ENCODE assay signal across 8 mouse cellular contexts in the genomic region with DNA sequence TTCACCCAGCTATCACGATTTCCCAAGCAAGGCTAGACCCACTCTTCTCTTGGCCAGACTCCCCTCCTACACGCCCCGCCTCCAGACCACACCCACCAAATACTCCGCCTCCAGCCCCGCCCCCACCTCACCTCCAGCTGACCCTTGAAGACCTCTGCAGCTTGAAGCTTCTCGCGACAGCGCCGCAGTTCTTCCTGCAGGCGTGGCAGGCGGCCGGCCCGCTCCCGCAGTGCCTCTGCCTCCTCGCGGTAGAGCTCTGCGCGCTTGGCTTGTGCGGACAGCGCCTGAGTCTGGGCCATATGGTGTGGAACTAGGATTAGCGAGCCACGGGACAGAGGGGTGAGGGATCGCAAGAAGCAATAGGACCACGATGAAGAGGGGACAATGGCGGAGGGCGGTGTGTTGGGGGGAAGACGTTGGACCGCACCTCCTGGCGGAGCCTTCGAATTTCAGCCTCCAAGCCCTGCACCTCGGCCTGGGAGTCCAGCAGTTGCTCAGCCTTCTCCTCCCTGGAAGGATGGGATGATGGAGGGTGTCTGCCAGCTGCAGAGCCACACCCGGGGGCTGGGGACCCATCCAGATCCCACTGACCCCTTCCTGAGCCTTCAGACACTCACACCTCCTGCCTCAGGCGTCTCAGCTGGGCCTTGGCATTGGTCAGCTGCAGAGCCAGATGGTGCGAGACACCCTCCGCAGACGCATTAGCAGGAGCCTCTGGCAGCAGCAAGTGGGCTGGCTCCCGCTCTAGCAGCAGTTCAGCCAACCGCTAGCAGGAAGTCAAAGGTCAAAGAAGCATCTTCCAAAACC. TPM values are rescaled to one million over a fixed set of nuclear protein-coding genes. Genes with fewer than 3 reads are reported as not detected.
A peak's percentile ranks its signal among the peaks of the same experiment; 100 is the strongest.
DNase-seq lines count a peak whose midpoint lies in the region; ATAC-seq lines count a peak whose summit lies in the region.

No protein-coding gene starts in this region.

- H3K9ac ChIP-seq in midbrain, embryonic 13.5 days (replicated peaks) = no peak overlapping the region; the same call in 1 of the 2 replicates

- peak; percentile 50 for DNase-seq in adrenal gland, postnatal 14 days
- DNase-seq in adrenal gland, postnatal 36 days = no peak
- peak; percentile 72 to 75 for DNase-seq in cerebellum, postnatal 14 days
- DNase-seq in gastrocnemius, postnatal 36 days = peak; percentile 29 to 53
- peak; percentile 70 to 83 for DNase-seq in kidney, postnatal 4 days
- DNase-seq in layer of hippocampus, adult 9-10 months (ENCODE audit: low spot score) = no peak
- no peak for DNase-seq in T-cell, adult 2 months (ENCODE audit: low spot score)

- peak overlapping the region; percentile 18 for H3K4me3 ChIP-seq in midbrain, embryonic 13.5 days (replicated peaks)

- no peaks in the 10 kb centered on the region for H3K9me3 ChIP-seq in midbrain, embryonic 13.5 days

- H3K27me3 ChIP-seq in midbrain, embryonic 13.5 days = peaks cover 25% of the 10 kb centered on the region

- H3K4me2 ChIP-seq in midbrain, embryonic 13.5 days (replicated peaks) = peak overlapping the region; percentile 44

- peak; percentile 72 for ATAC-seq in midbrain, embryonic 13.5 days

- peaks cover 12% of the 10 kb centered on the region; the same call in 1 of the 2 replicates for H3K4me1 ChIP-seq in midbrain, embryonic 13.5 days (replicated peaks)

- intact Hi-C loops in gastrocnemius, postnatal 36 days (cut with DNase I) = no loop called here

- no peak overlapping the region for H3K27ac ChIP-seq in midbrain, embryonic 13.5 days

- no peaks in the 10 kb centered on the region for H3K36me3 ChIP-seq in midbrain, embryonic 13.5 days

- 8% methylated on average over 38 of the region's 38 CpGs for WGBS in midbrain, embryonic 13.5 days

RNA-seq across cellular contexts. Expression of a gene that starts 2.6 kb away (rescaled TPM):
- 2.4 and 4.7 TPM in 2 replicates for total RNA-seq in adrenal gland, postnatal 14 days (2021)
- 1 to 10 TPM; 1.7 to 1.8 TPM for total RNA-seq in adrenal gland, postnatal 36 days (2021)
- under 1 TPM; 0.37 to 0.56 TPM for total RNA-seq in gastrocnemius, postnatal 36 days (2021)
- 0.22 and 0.51 TPM in 2 replicates for polyA plus RNA-seq in midbrain, embryonic 13.5 days (2015; fragmentation: Nextera tagmentation; extraction: Ambion mirVana)

RNA-seq across cellular contexts. Expression of a gene that starts 15.0 kb away (rescaled TPM):
- 21.4 and 21.7 TPM in 2 replicates for total RNA-seq in adrenal gland, postnatal 14 days (2021)
- total RNA-seq in adrenal gland, postnatal 36 days (2021) = 10 to 100 TPM; 30.0 to 30.7 TPM
- 1 to 10 TPM; 8.1 to 8.5 TPM for total RNA-seq in gastrocnemius, postnatal 36 days (2021)
- polyA plus RNA-seq in midbrain, embryonic 13.5 days (2015; fragmentation: Nextera tagmentation; extraction: Ambion mirVana) = 4.9 and 5.4 TPM in 2 replicates

RNA-seq across cellular contexts. Expression of a gene that starts 54.1 kb away (rescaled TPM):
- total RNA-seq in adrenal gland, postnatal 14 days (2021) = 76.6 and 79.0 TPM in 2 replicates
- 100 to 1,000 TPM in 1 of 2 experiments, 10 to 100 TPM in 1; 93.1 to 116 TPM for total RNA-seq in adrenal gland, postnatal 36 days (2021)
- 10 to 100 TPM; 31.7 to 38.8 TPM for total RNA-seq in gastrocnemius, postnatal 36 days (2021)
- 136 and 139 TPM in 2 replicates for polyA plus RNA-seq in midbrain, embryonic 13.5 days (2015; fragmentation: Nextera tagmentation; extraction: Ambion mirVana)

RNA-seq across cellular contexts. Expression of a gene that starts 54.5 kb away (rescaled TPM):
- total RNA-seq in adrenal gland, postnatal 14 days (2021) = 420 and 426 TPM in 2 replicates
- 100 to 1,000 TPM; 254 to 293 TPM for total RNA-seq in adrenal gland, postnatal 36 days (2021)
- total RNA-seq in gastrocnemius, postnatal 36 days (2021) = 100 to 1,000 TPM; 204 to 205 TPM
- polyA plus RNA-seq in midbrain, embryonic 13.5 days (2015; fragmentation: Nextera tagmentation; extraction: Ambion mirVana) = 231 and 236 TPM in 2 replicates

Comparison
In these comparisons a context has a peak if more than half of its experiments do, and no peak if none do; other contexts are left out.
1. DNase-seq: peak in adrenal gland, postnatal 14 days (single experiment), cerebellum, postnatal 14 days (2 of 2), gastrocnemius, postnatal 36 days (2 of 2) and kidney, postnatal 4 days (2 of 2); none in adrenal gland, postnatal 36 days (0 of 2), layer of hippocampus, adult 9-10 months (single experiment) and T-cell, adult 2 months (single experiment).